Mouse (Mus musculus): Measurements from ENCODE around the gene Inpp4b. TPM values are rescaled to one million over a fixed set of nuclear protein-coding genes. Genes with fewer than 3 reads are reported as not detected.

Gene Inpp4b
- polyA plus RNA-seq, 1 experiment from 2014 or later = 3.2 TPM

GRCm38 (mm10) chr8:81582906-81583305 lies 240.6 kb downstream of the Inpp4b start:
- 56% methylated on average over 1 of the region's 1 CpGs for WGBS

DNA sequence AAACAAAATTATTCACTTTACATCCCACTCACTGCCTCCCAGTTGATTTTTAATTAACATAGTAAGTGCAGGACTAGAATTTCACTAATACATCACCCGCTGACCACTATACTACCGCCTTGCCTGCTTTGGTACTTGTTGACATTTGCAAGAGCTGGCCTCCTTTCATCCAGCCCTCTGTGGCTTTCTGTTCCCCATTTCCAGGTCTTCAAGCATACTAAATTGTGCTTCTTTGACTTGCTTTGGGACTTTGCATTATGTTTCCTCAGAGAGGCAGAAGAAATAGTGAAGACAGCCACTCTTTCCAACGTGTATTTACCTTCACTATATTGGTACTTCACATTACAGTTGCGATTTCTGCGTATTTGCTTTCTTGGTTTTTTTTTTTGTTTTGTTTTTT lies 244.4 kb downstream of the Inpp4b start:
- no peaks in the 10 kb centered on the region for H3K4me1 ChIP-seq (replicated peaks; ENCODE audit: control insufficient read depth, insufficient read depth)
- H3K27ac ChIP-seq (replicated peaks) = no peak overlapping the region
- H3K9me3 ChIP-seq (ENCODE audit: control insufficient read depth, low read length) = no peaks in the 10 kb centered on the region
- H3K27me3 ChIP-seq (ENCODE audit: control insufficient read depth, insufficient read depth, low read length) = no peaks in the 10 kb centered on the region
- no peak overlapping the region for H3K4me2 ChIP-seq (replicated peaks; ENCODE audit: low read depth)
- ATAC-seq (ENCODE audit: low FRiP score, low TSS enrichment) (no peak), DNase-seq (ENCODE audit: low spot score) (no peak)
- H3K9ac ChIP-seq (ENCODE audit: low read length) = no peak overlapping the region
- no peak overlapping the region for H3K4me3 ChIP-seq (ENCODE audit: low read depth, low read length)
- H3K36me3 ChIP-seq (ENCODE audit: control insufficient read depth, insufficient read depth, low read length) = no peaks in the 10 kb centered on the region
- WGBS = 86% methylated on average over 5 of the region's 5 CpGs
- TF ChIP-seq EP300 (optimal IDR thresholded peaks at IDR 0.05) (no peak), CTCF (IDR thresholded peaks at IDR 0.05; ENCODE audit: low read depth) (no peak)

More at GRCm38 (mm10) chr8:81582906-81583305, 240.6 kb downstream of the Inpp4b start:
- no peak for TF ChIP-seq CTCF (IDR thresholded peaks at IDR 0.05; ENCODE audit: low read depth)
- no peak for TF ChIP-seq EP300 (optimal IDR thresholded peaks at IDR 0.05)
- H3K27me3 ChIP-seq (ENCODE audit: control insufficient read depth, insufficient read depth, low read length) = no peaks in the 10 kb centered on the region
- H3K27ac ChIP-seq (replicated peaks) = no peak overlapping the region
- ATAC-seq (ENCODE audit: low FRiP score, low TSS enrichment) (no peak), DNase-seq (ENCODE audit: low spot score) (no peak)
- H3K9ac ChIP-seq (ENCODE audit: low read length) = no peak overlapping the region
- H3K4me1 ChIP-seq (replicated peaks; ENCODE audit: control insufficient read depth, insufficient read depth) = no peaks in the 10 kb centered on the region
- H3K4me3 ChIP-seq (ENCODE audit: low read depth, low read length) = no peak overlapping the region
- H3K36me3 ChIP-seq (ENCODE audit: control insufficient read depth, insufficient read depth, low read length) = no peaks in the 10 kb centered on the region
- no peaks in the 10 kb centered on the region for H3K9me3 ChIP-seq (ENCODE audit: control insufficient read depth, low read length)
- no peak overlapping the region for H3K4me2 ChIP-seq (replicated peaks; ENCODE audit: low read depth)

GRCm38 (mm10) chr8:81594134-81594714 lies 251.9 kb downstream of the Inpp4b start:
- Histone ChIP-seq H3K27ac (replicated peaks) (no peak overlapping the region), H3K9ac (ENCODE audit: low read length) (no peak overlapping the region), H3K4me1 (replicated peaks; ENCODE audit: control insufficient read depth, insufficient read depth) (no peaks in the 10 kb centered on the region), H3K4me2 (replicated peaks; ENCODE audit: low read depth) (no peak overlapping the region), H3K36me3 (ENCODE audit: control insufficient read depth, insufficient read depth, low read length) (no peaks in the 10 kb centered on the region), H3K27me3 (ENCODE audit: control insufficient read depth, insufficient read depth, low read length) (no peaks in the 10 kb centered on the region), H3K4me3 (ENCODE audit: low read depth, low read length) (no peak overlapping the region), H3K9me3 (ENCODE audit: control insufficient read depth, low read length) (no peaks in the 10 kb centered on the region)
- ATAC-seq (ENCODE audit: low FRiP score, low TSS enrichment) (no peak), DNase-seq (ENCODE audit: low spot score) (no peak)
- WGBS = 80% methylated on average over 3 of the region's 3 CpGs
- TF ChIP-seq EP300 (optimal IDR thresholded peaks at IDR 0.05) (no peak), CTCF (IDR thresholded peaks at IDR 0.05; ENCODE audit: low read depth) (no peak)

DNA sequence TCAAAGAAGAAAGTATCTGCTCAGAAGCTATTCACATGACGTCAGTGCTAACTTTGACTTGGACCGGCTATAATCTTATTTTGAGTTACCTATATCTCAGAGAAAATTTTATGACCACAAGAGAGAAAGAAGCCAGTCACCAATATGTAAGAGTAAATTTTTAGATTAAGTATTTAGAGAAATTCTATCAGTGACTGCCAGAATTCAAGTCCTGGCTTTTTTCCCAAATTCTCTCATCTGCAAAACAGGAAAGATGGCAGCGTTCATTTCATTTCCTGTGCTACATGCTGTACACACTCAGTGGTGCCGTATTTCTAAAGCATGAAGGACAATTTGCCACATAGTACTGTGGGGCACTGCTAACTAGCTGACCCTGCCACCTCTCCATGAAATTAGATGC lies 256.9 kb downstream of the Inpp4b start:
- no peak overlapping the region for H3K27ac ChIP-seq (replicated peaks)
- WGBS = 75% methylated on average over 4 of the region's 4 CpGs
- H3K9me3 ChIP-seq (ENCODE audit: control insufficient read depth, low read length) = no peaks in the 10 kb centered on the region
- DNase-seq (ENCODE audit: low spot score) (no peak), ATAC-seq (ENCODE audit: low FRiP score, low TSS enrichment) (no peak)
- no peak overlapping the region for H3K4me2 ChIP-seq (replicated peaks; ENCODE audit: low read depth)
- no peaks in the 10 kb centered on the region for H3K27me3 ChIP-seq (ENCODE audit: control insufficient read depth, insufficient read depth, low read length)
- TF ChIP-seq EP300 (optimal IDR thresholded peaks at IDR 0.05) (no peak), CTCF (IDR thresholded peaks at IDR 0.05; ENCODE audit: low read depth) (no peak)
- H3K4me3 ChIP-seq (ENCODE audit: low read depth, low read length) = no peak overlapping the region
- H3K36me3 ChIP-seq (ENCODE audit: control insufficient read depth, insufficient read depth, low read length) = no peaks in the 10 kb centered on the region
- H3K9ac ChIP-seq (ENCODE audit: low read length) = no peak overlapping the region
- no peaks in the 10 kb centered on the region for H3K4me1 ChIP-seq (replicated peaks; ENCODE audit: control insufficient read depth, insufficient read depth)

- Histone ChIP-seq H3K4me3 (ENCODE audit: low read depth, low read length) (no peak overlapping the region), H3K9ac (ENCODE audit: low read length) (no peak overlapping the region), H3K4me2 (replicated peaks; ENCODE audit: low read depth) (no peak overlapping the region), H3K9me3 (ENCODE audit: control insufficient read depth, low read length) (no peaks in the 10 kb centered on the region), H3K27ac (replicated peaks) (no peak overlapping the region), H3K4me1 (replicated peaks; ENCODE audit: control insufficient read depth, insufficient read depth) (no peaks in the 10 kb centered on the region), H3K36me3 (ENCODE audit: control insufficient read depth, insufficient read depth, low read length) (no peaks in the 10 kb centered on the region), H3K27me3 (ENCODE audit: control insufficient read depth, insufficient read depth, low read length) (no peaks in the 10 kb centered on the region)
- TF ChIP-seq EP300 (optimal IDR thresholded peaks at IDR 0.05) = no peak
- TF ChIP-seq CTCF (IDR thresholded peaks at IDR 0.05; ENCODE audit: low read depth) = no peak
- DNase-seq (ENCODE audit: low spot score) (no peak), ATAC-seq (ENCODE audit: low FRiP score, low TSS enrichment) (no peak)
Measured at GRCm38 (mm10) chr8:81601136-81601535, 258.8 kb downstream of the Inpp4b start.

DNA sequence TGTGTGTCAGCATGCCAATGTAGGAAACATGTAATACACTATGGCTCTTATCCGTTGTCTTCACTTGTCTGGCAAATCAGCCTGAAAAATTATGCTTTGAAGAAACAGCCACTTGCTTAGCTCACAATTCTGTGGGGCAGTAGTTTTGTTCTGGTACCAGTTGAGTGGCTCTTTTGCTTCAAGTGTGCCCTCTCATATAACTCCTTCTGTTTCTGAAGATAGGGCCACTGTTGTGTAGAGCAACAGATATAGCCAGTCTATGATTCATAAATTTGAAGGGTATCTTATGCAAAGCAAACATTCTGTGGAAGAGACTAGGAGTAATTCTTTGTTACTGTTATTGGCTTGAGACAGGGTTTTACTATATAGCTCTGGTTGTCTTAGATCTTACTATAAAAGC lies 265.7 kb downstream of the Inpp4b start:
- no peak for DNase-seq (ENCODE audit: low spot score)
- no peak for ATAC-seq (ENCODE audit: low FRiP score, low TSS enrichment)
- Histone ChIP-seq H3K4me1 (replicated peaks; ENCODE audit: control insufficient read depth, insufficient read depth) (no peaks in the 10 kb centered on the region), H3K4me3 (ENCODE audit: low read depth, low read length) (no peak overlapping the region), H3K4me2 (replicated peaks; ENCODE audit: low read depth) (no peak overlapping the region), H3K9me3 (ENCODE audit: control insufficient read depth, low read length) (no peaks in the 10 kb centered on the region), H3K9ac (ENCODE audit: low read length) (no peak overlapping the region), H3K27me3 (ENCODE audit: control insufficient read depth, insufficient read depth, low read length) (no peaks in the 10 kb centered on the region), H3K27ac (replicated peaks) (no peak overlapping the region), H3K36me3 (ENCODE audit: control insufficient read depth, insufficient read depth, low read length) (no peaks in the 10 kb centered on the region)
- 87% methylated on average over 1 of the region's 1 CpGs for WGBS
- TF ChIP-seq CTCF (IDR thresholded peaks at IDR 0.05; ENCODE audit: low read depth) = no peak
- TF ChIP-seq EP300 (optimal IDR thresholded peaks at IDR 0.05) = no peak

Data from stomach, postnatal 0 days (tissue).